Comparison of ENCODE assay signal across 26 mouse cellular contexts in genomic region chr12:79995521-79996094, GRCm38 (mm10).
DNase-seq lines count a peak whose midpoint lies in the region; ATAC-seq and TF ChIP-seq lines count a peak whose summit lies in the region.
"Had no signal": no experiment of that assay in that cellular context is flagged by ENCODE, and none has a peak within 500 bp of the region (broad histone marks: within the 10 kb centered on the region; RNA-seq: fewer than 3 reads in every experiment).

No protein-coding gene starts in this region.

- H3K27me3 ChIP-seq in heart, postnatal 0 days (ENCODE audit: control insufficient read depth, insufficient read depth, low read length): no peaks in the 10 kb centered on the region
- H3K27me3 ChIP-seq in heart, embryonic 11.5 days (ENCODE audit: control insufficient read depth, insufficient read depth, low read length): no peaks in the 10 kb centered on the region
- no peaks in the 10 kb centered on the region for H3K27me3 ChIP-seq in limb, embryonic 15.5 days
- no peaks in the 10 kb centered on the region for H3K27me3 ChIP-seq in limb, embryonic 10.5 days (ENCODE audit: low read depth, poor library complexity, severe bottlenecking)
- no peaks in the 10 kb centered on the region for H3K27me3 ChIP-seq in intestine, postnatal 0 days (replicated peaks; ENCODE audit: control insufficient read depth, insufficient read depth, low read length)
- H3K27me3 ChIP-seq: CH12.LX; forebrain, embryonic 15.5 days; hindbrain, embryonic 15.5 days had no signal

- DNase-seq in heart, postnatal 0 days (ENCODE audit: low spot score): no peak
- no peak for DNase-seq in limb, embryonic 10.5 days (ENCODE audit: low spot score)
- peak; percentile 36 to 54 for DNase-seq in B cell, adult 2 months
- peak; percentile 58 for DNase-seq in ES-CJ7 (ENCODE audit: low read depth, low spot score)
- DNase-seq: adrenal gland, postnatal 10 days; cerebellum, adult 8-10 months; cerebellum, postnatal 25 days; kidney, adult 2 months; kidney, postnatal 10 days; layer of hippocampus, adult 9-11 months; left cerebral cortex, postnatal 4 days; liver; lung, adult 2 months; lung, postnatal 10 days; midbrain, embryonic 14.5 days had no signal

- H3K9me3 ChIP-seq in heart, postnatal 0 days (replicated peaks; ENCODE audit: control insufficient read depth, low read length): no peaks in the 10 kb centered on the region
- H3K9me3 ChIP-seq in heart, embryonic 11.5 days (replicated peaks; ENCODE audit: control insufficient read depth, low read length): no peaks in the 10 kb centered on the region
- no peaks in the 10 kb centered on the region for H3K9me3 ChIP-seq in limb, embryonic 15.5 days
- H3K9me3 ChIP-seq in limb, embryonic 10.5 days (replicated peaks): no peaks in the 10 kb centered on the region
- no peaks in the 10 kb centered on the region for H3K9me3 ChIP-seq in intestine, postnatal 0 days (ENCODE audit: control insufficient read depth)
- H3K9me3 ChIP-seq: forebrain, embryonic 10.5 days; forebrain, embryonic 15.5 days; G1E; hindbrain, embryonic 15.5 days had no signal

- no peak overlapping the region for H3K4me3 ChIP-seq in heart, postnatal 0 days (ENCODE audit: low read depth, low read length)
- H3K4me3 ChIP-seq in heart, embryonic 11.5 days (ENCODE audit: low read depth, low read length): no peak overlapping the region
- H3K4me3 ChIP-seq in limb, embryonic 15.5 days: no peak overlapping the region
- no peak overlapping the region for H3K4me3 ChIP-seq in limb, embryonic 10.5 days
- H3K4me3 ChIP-seq in intestine, postnatal 0 days (ENCODE audit: low read depth, low read length): no peak overlapping the region
- H3K4me3 ChIP-seq: forebrain, embryonic 10.5 days; forebrain, embryonic 15.5 days; hindbrain, embryonic 15.5 days had no signal

- no peaks in the 10 kb centered on the region for H3K36me3 ChIP-seq in heart, postnatal 0 days (replicated peaks; ENCODE audit: control insufficient read depth, insufficient read depth, low read length)
- no peaks in the 10 kb centered on the region for H3K36me3 ChIP-seq in heart, embryonic 11.5 days (ENCODE audit: control insufficient read depth, insufficient read depth, low read length)
- no peaks in the 10 kb centered on the region for H3K36me3 ChIP-seq in limb, embryonic 15.5 days
- no peaks in the 10 kb centered on the region for H3K36me3 ChIP-seq in limb, embryonic 10.5 days
- no peaks in the 10 kb centered on the region for H3K36me3 ChIP-seq in intestine, postnatal 0 days (ENCODE audit: control insufficient read depth, insufficient read depth)
- H3K36me3 ChIP-seq: forebrain, embryonic 10.5 days; forebrain, embryonic 15.5 days; G1E; hindbrain, embryonic 15.5 days had no signal

- TF ChIP-seq CTCF in heart, postnatal 0 days (IDR thresholded peaks at IDR 0.05; ENCODE audit: low read depth): no peak
- no peak for TF ChIP-seq CTCF in intestine, postnatal 0 days (IDR thresholded peaks at IDR 0.05; ENCODE audit: low read depth)

- no peak overlapping the region for H3K9ac ChIP-seq in heart, postnatal 0 days (replicated peaks; ENCODE audit: low read depth, low read length)
- H3K9ac ChIP-seq in heart, embryonic 11.5 days (ENCODE audit: low read depth, low read length): no peak overlapping the region
- no peak overlapping the region for H3K9ac ChIP-seq in limb, embryonic 15.5 days
- no peak overlapping the region for H3K9ac ChIP-seq in intestine, postnatal 0 days (ENCODE audit: low read depth, low read length)
- H3K9ac ChIP-seq: forebrain, embryonic 15.5 days; hindbrain, embryonic 15.5 days; liver, embryonic 14.5 days had no signal

- WGBS in heart, postnatal 0 days: 82% methylated on average over 4 of the region's 4 CpGs
- 84% methylated on average over 4 of the region's 4 CpGs for WGBS in heart, embryonic 11.5 days (ENCODE audit: insufficient replicate concordance)
- 86% methylated on average over 4 of the region's 4 CpGs for WGBS in limb, embryonic 15.5 days
- 92% methylated on average over 4 of the region's 4 CpGs for WGBS in limb, embryonic 10.5 days
- 93% methylated on average over 4 of the region's 4 CpGs for WGBS in intestine, postnatal 0 days

- TF ChIP-seq EP300 in heart, postnatal 0 days (IDR thresholded peaks at IDR 0.05; ENCODE audit: low read depth): no peak

- ATAC-seq in heart, postnatal 0 days (ENCODE audit: insufficient read depth, low read depth): no peak
- ATAC-seq in heart, embryonic 11.5 days (replicated peaks; ENCODE audit: insufficient number of reproducible peaks, low FRiP score, low TSS enrichment): no peak
- no peak for ATAC-seq in limb, embryonic 15.5 days (ENCODE audit: insufficient number of reproducible peaks, low FRiP score, low TSS enrichment, low read depth)
- ATAC-seq in intestine, postnatal 0 days: no peak
- ATAC-seq in megakaryocyte, adult 5-6 weeks (ENCODE audit: poor library complexity, severe bottlenecking): no peak
- ATAC-seq: forebrain, embryonic 15.5 days had no signal

- H3K4me2 ChIP-seq in heart, postnatal 0 days (ENCODE audit: low read depth, low read length): no peak overlapping the region
- H3K4me2 ChIP-seq in heart, embryonic 11.5 days: no peak overlapping the region
- H3K4me2 ChIP-seq in limb, embryonic 15.5 days: no peak overlapping the region
- H3K4me2 ChIP-seq in intestine, postnatal 0 days (replicated peaks; ENCODE audit: low read depth): no peak overlapping the region
- H3K4me2 ChIP-seq: forebrain, embryonic 15.5 days; hindbrain, embryonic 15.5 days had no signal

- H3K4me1 ChIP-seq in heart, postnatal 0 days (ENCODE audit: control insufficient read depth, insufficient read depth): peaks cover 35% of the 10 kb centered on the region
- H3K4me1 ChIP-seq in heart, embryonic 11.5 days (ENCODE audit: control insufficient read depth, insufficient read depth, low read length): peaks cover 32% of the 10 kb centered on the region
- H3K4me1 ChIP-seq in limb, embryonic 15.5 days: peaks cover 43% of the 10 kb centered on the region
- H3K4me1 ChIP-seq in limb, embryonic 10.5 days: peaks cover 23% of the 10 kb centered on the region
- H3K4me1 ChIP-seq in intestine, postnatal 0 days (replicated peaks; ENCODE audit: control insufficient read depth, insufficient read depth, low read length): peaks cover 4% of the 10 kb centered on the region; the same call in 1 of the 2 replicates

- H3K27ac ChIP-seq in heart, postnatal 0 days (ENCODE audit: low read depth): 0 out of 2 replicates have a peak overlapping the region, but pooled peaks have one; percentile 80
- H3K27ac ChIP-seq in heart, embryonic 11.5 days (ENCODE audit: low read depth, low read length): no peak overlapping the region
- H3K27ac ChIP-seq in limb, embryonic 15.5 days: 0 out of 2 replicates have a peak overlapping the region, but pooled peaks have one; percentile 5
- H3K27ac ChIP-seq in limb, embryonic 10.5 days: no peak overlapping the region
- no peak overlapping the region for H3K27ac ChIP-seq in intestine, postnatal 0 days (ENCODE audit: low read depth, low read length)
- H3K27ac ChIP-seq: forebrain, embryonic 15.5 days; liver, embryonic 14.5 days; macrophage had no signal

Comparison
In these comparisons a context has a peak if more than half of its experiments do, and no peak if none do; other contexts are left out.
1. H3K27ac ChIP-seq: peak in heart, postnatal 0 days (single experiment) and limb, embryonic 15.5 days (single experiment); none in heart, embryonic 11.5 days (single experiment), limb, embryonic 10.5 days (single experiment) and intestine, postnatal 0 days (single experiment).
2. DNase-seq: peak in B cell, adult 2 months (2 of 2) and ES-CJ7 (single experiment); none in heart, postnatal 0 days (single experiment) and limb, embryonic 10.5 days (single experiment).